Mouse (Mus musculus) lung, adult 2 months (tissue): ENCODE data around the gene Nudt14. TPM values are rescaled to one million over a fixed set of nuclear protein-coding genes. Genes with fewer than 3 reads are reported as not detected.

Experiments
- DNase-seq: peaks from one replicate; pipeline ENCODE4 v3.0.0; 2022
- H3K4me1 ChIP-seq: fragments of 200-500 bp; 2 replicates; pipeline ENCODE4 v1.6.1; 2011; ENCODE audit warnings: low read length; ENCODE audit not compliant: control insufficient read depth, insufficient read depth
- H3K4me3 ChIP-seq: fragments of 200-500 bp; replicated peaks from 2 replicates; pipeline ENCODE3; 2011; ENCODE audit warnings: low read depth, mild to moderate bottlenecking, control low read depth, low read length; ENCODE audit errors: extremely low read depth
- CTCF ChIP-seq: fragments of 200-500 bp; IDR thresholded peaks from 2 replicates; pipeline ENCODE4 v1.5.1; 2011; ENCODE audit warnings: mild to moderate bottlenecking, low read length, control low read depth; ENCODE audit not compliant: insufficient read depth
- POLR2A ChIP-seq: fragments of 200-500 bp; IDR thresholded peaks from 2 replicates; pipeline ENCODE4 v1.6.1; 2011; ENCODE audit warnings: low read depth, mild to moderate bottlenecking, control low read depth, low read length, borderline replicate concordance; ENCODE audit errors: extremely low read depth
- WGBS: fragments of 180-500 bp; shearing (Covaris S2); methylation state at CpG from one replicate; pipeline ENCODE4 v1.1.7; 2018; 5-methylcytosine and 5-hydroxymethylcytosine counted together
- polyA plus RNA-seq: library from polyadenylated mRNA; depleted of rRNA; stranded (reverse); fragments of >200 nt; gene quantifications from 2 replicates; pipeline ENCODE4 v1.2.3, GENCODE M21; 2012; rRNA removed

The Nudt14 gene
- polyA plus RNA-seq, 1 experiment = 43.4 TPM

- H3K4me1 ChIP-seq = peaks cover under 1% of the 10 kb centered on the region; the same call in 1 of the 2 replicates
- no peak overlapping the region for H3K4me3 ChIP-seq
- 86% methylated on average over 9 of the region's 9 CpGs for WGBS
- TF ChIP-seq POLR2A = no peak
- TF ChIP-seq CTCF = no peak
- no peak for DNase-seq
Observed at GRCm38 (mm10) chr12:112900641-112901040, 41.3 kb downstream of the Nudt14 start.

GRCm38 (mm10) chr12:112898960-112899359, 43.0 kb downstream of the Nudt14 start:
- DNase-seq = no peak
- Histone ChIP-seq H3K4me3 (no peak overlapping the region), H3K4me1 (peaks cover 7% of the 10 kb centered on the region; the same call in 1 of the 2 replicates)
- TF ChIP-seq POLR2A (no peak), CTCF (no peak)
- WGBS = 56% methylated on average over 4 of the region's 4 CpGs

GRCm38 (mm10) chr12:112898351-112898750, 43.6 kb downstream of the Nudt14 start:
- no peak overlapping the region for H3K4me3 ChIP-seq
- peaks cover 7% of the 10 kb centered on the region; the same call in 1 of the 2 replicates for H3K4me1 ChIP-seq
- 51% methylated on average over 12 of the region's 12 CpGs for WGBS
- TF ChIP-seq POLR2A = no peak
- TF ChIP-seq CTCF = no peak
- DNase-seq = no peak

- H3K4me1 ChIP-seq = peaks cover 7% of the 10 kb centered on the region; the same call in 1 of the 2 replicates
- WGBS = 8% methylated on average over 16 of the region's 16 CpGs
- DNase-seq = peak; percentile 25
- TF ChIP-seq CTCF (no peak), POLR2A (peak; percentile 35; the same call in 1 of the 2 replicates)
- H3K4me3 ChIP-seq = no peak overlapping the region
Observed at GRCm38 (mm10) chr12:112897522-112898212, 44.3 kb downstream of the Nudt14 start.

- peak overlapping the region; percentile 33 for H3K4me3 ChIP-seq
- peaks cover 7% of the 10 kb centered on the region; the same call in 1 of the 2 replicates for H3K4me1 ChIP-seq
- TF ChIP-seq CTCF (no peak), POLR2A (peak; percentile 85; the same call in 1 of the 2 replicates)
- 25% methylated on average over 4 of the region's 4 CpGs for WGBS
- peak; percentile 29 for DNase-seq
Observed at GRCm38 (mm10) chr12:112894969-112895368, 47.0 kb downstream of the Nudt14 start.

GRCm38 (mm10) chr12:112894303-112894884, 47.5 kb downstream of the Nudt14 start:
- Histone ChIP-seq H3K4me1 (peaks cover 7% of the 10 kb centered on the region; the same call in 1 of the 2 replicates), H3K4me3 (no peak overlapping the region)
- DNase-seq = no peak
- 33% methylated on average over 11 of the region's 11 CpGs for WGBS
- TF ChIP-seq POLR2A (no peak), CTCF (no peak)

GRCm38 (mm10) chr12:112885465-112885864, 56.5 kb downstream of the Nudt14 start:
- H3K4me1 ChIP-seq = no peaks in the 10 kb centered on the region
- TF ChIP-seq POLR2A = no peak
- no peak for TF ChIP-seq CTCF
- 65% methylated on average over 7 of the region's 7 CpGs for WGBS
- DNase-seq = no peak
- H3K4me3 ChIP-seq = no peak overlapping the region

Other genes starting within 250 kb of the Nudt14 start
- gene Cep170b, start 221.7 kb downstream of the Nudt14 start, polyA plus RNA-seq = 68.2 and 73.2 TPM in 2 replicates
- 78.2 and 90.1 TPM in 2 replicates for gene Pld4, start 181.5 kb downstream of the Nudt14 start, polyA plus RNA-seq
- gene Ahnak2, start 139.5 kb downstream of the Nudt14 start, polyA plus RNA-seq = 9.3 and 13.3 TPM in 2 replicates
- gene Clba1, start 133.2 kb downstream of the Nudt14 start, polyA plus RNA-seq = 9.4 and 10.0 TPM in 2 replicates
- 17.0 and 21.4 TPM in 2 replicates for gene Cdca4, start 112.7 kb downstream of the Nudt14 start, polyA plus RNA-seq
- gene Gpr132, start 73.9 kb downstream of the Nudt14 start, polyA plus RNA-seq = 9.2 and 12.9 TPM in 2 replicates
- gene Jag2, start 12.3 kb downstream of the Nudt14 start, polyA plus RNA-seq = 54.0 and 62.8 TPM in 2 replicates
- 48.4 and 72.3 TPM in 2 replicates for gene Btbd6, start 34.4 kb upstream of the Nudt14 start, polyA plus RNA-seq
- 83.3 and 131 TPM in 2 replicates for gene Brf1, start 58.6 kb upstream of the Nudt14 start, polyA plus RNA-seq
- 51.8 and 54.8 TPM in 2 replicates for gene Pacs2, start 72.4 kb upstream of the Nudt14 start, polyA plus RNA-seq
- gene Tex22, start 132.4 kb upstream of the Nudt14 start, polyA plus RNA-seq = 0.24 and 0.31 TPM in 2 replicates
- 77.4 and 85.3 TPM in 2 replicates for gene Mta1, start 156.2 kb upstream of the Nudt14 start, polyA plus RNA-seq
- 1,334 and 1,488 TPM in 2 replicates for gene Crip2, start 198.1 kb upstream of the Nudt14 start, polyA plus RNA-seq
- gene Crip1, start 204.2 kb upstream of the Nudt14 start, polyA plus RNA-seq = 746 and 1,492 TPM in 2 replicates
- 2.9 and 4.2 TPM in 2 replicates for gene Tedc1, start 214.3 kb upstream of the Nudt14 start, polyA plus RNA-seq
- gene Tmem121, start 243.8 kb upstream of the Nudt14 start, polyA plus RNA-seq = 0.52 and 0.60 TPM in 2 replicates